Mouse (Mus musculus) gastrocnemius, adult 18-20 months (tissue): ENCODE results near the gene Ube2c. TPM values are rescaled to one million over a fixed set of nuclear protein-coding genes. Genes with fewer than 3 reads are reported as not detected.

Source experiments
- DNase-seq: peaks from one replicate; pipeline ENCODE4 v3.0.0; 2021; ENCODE audit warnings: low spot score
- total RNA-seq, 2 experiments: library from RNA; stranded (reverse); gene quantifications; 2 replicates each; pipeline ENCODE4 v1.2.3; 2021

The Ube2c gene
- total RNA-seq, 2 experiments from 2014 or later: 0.41 to 0.50 TPM

DNA sequence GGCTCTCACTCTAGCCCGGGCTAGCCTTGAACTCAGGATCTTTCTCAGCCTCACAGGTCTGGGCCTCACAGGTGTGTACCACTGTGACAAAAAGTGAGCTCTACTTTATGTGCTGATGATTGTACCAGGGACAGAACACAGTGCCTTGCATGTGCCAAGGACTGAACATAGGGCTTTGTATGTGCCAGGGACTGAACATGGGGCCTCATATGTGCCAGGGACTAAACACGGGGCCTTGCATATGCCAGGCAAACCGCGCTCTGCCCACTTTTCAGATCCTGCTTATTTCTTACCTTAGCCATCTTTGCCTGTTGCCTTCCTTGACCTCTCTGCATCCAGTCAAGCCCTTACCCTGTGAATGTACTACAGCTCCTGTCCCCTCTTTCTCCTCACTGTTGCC lies 7.7 kb upstream of the Ube2c start:
- no peak for DNase-seq

DNA sequence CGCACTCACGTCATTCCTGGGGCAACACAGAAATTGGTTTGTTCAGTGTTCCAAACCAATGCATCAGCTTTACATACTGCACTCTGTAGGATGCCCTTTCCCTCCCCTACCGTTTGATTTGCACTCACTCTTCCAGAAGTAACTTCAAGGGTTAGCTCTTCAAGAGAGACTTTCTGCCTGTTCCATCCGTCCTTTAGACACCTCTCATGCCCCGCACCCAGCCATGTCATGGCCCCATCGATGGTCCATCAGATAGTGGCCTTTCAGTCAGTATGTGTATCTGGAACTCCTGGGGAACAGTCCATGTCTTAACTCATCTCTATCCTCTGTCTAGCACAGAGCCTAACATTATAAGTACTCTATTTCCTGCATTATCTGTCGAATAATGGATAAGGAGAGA lies 7.1 kb upstream of the Ube2c start:
- no peak for DNase-seq

DNA sequence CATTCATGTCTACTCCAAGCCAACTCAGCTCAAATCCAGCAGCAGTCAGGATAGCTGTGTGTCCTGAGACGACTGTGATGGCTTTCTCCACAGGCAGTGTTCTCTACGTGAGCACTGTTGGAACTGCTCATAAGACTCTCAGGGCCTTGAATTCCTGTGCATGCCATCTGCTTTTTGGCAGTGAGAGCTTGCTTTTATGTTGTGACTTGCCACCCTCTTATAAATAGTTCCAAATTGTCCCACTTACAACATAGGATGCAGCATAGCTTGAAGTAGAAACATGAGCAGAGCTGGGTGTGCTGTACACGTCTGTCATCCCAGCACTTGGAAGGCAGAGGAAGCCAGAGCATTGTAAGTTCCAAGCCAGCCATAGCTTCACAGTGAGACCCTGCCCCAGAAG lies 3.9 kb upstream of the Ube2c start:
- DNase-seq: no peak

DNA sequence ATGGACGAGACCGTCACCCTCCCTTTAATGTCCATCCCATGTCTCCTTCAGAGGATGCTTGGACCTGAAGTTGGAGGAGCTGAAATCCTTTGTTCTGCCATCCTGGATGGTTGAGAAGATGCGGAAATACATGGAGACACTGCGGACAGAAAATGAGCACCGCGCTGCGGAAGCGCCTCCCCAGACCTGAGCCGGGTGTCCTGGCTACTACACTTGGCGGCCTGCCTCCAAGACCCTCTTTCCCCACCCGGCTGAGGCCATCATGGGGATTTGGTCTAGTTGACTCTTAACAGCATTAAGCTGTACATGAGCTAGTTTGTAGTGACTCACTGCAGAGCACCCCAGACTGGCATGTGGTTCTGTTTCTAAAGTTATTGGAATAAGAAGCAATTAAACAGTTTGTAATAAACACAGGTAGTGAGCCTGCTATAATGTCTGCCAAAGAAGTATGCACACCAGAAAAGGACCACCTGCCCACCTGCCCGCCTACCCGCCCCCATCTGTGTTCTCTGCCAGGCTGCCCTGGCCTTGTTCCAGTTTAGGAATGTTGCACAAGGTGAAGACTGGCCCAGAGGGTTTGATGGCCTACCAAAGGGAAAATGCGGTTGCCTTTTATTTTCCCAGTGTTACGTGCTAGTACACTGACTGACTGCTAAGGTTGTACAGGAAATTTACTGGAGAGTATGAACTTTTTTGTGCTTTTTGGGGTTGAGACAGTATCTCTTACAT lies 1.7 kb upstream of the Ube2c start:
- DNase-seq: no peak

DNA sequence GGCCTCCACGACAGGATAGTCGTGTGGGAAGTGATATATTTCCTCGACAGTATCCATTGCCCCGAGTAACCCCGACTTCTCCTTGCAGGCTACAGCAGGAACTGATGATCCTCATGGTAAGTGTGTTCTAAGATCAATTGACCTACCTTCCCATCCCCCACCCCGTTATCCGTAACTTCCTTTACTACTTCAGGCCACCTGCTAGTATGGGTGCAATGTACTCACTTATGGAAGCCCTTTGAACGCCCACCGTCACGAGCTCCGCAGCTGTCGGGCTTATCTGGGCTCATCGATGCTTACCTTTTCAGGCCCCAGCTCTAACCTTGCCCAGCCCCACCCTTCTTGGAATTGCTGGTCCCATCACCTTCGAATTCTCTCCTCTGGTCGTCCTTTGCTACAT lies 581 bp downstream of the Ube2c start:
- DNase-seq: no peak

DNA sequence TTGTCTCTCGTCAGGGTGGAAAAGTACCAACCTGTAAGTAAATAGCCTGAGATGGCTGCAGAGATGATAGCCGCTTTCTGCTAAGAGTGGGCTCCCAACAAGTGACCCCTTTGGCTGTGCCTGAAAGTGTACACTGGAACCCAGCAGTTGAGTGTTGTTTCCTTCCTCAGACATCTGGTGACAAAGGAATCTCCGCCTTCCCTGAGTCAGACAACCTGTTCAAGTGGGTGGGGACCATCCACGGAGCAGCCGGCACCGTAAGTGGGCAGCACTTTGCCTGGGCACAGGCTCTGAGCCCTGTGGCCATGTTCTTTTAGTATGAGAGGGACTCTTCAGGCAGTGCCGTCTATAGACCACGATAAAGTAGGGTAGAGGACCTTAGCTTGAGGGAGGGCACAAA lies 1.4 kb downstream of the Ube2c start:
- no peak for DNase-seq

DNA sequence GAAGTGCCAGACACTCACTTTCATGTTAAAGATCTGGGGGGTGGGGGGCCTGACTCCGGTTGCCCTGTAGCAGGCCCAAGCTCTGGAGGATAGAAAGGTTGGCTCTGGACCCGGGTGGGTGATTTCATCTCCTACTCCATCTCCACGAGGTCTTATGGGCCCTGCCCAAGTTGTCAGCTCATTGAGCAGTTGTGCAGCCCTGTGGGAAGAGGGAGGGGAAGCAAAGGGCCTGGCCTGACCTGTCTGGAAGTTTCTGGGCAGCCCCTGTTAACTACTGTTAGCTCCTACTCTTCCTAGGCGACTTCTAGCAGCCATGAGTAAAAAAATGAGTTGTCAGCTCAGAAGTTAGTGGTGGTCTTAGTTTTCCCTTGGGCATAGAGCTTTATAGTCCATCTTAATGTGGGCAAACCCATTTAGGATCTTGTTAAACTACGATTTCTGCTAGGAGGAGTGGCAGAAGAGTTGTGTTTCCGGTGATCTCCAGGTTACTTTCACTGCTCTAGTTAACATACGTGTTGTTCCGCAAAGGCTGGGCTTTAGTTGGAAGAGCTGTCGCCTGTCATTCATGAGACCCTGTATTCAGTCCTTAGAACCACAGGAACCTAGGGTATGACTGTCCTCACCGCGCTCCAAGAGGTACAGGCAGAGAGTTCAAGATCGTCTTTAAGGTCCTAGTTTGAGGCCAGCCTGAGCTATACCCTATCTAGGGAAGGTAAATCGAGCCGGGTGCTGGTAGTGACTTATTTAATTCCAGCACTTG lies 3.7 kb downstream of the Ube2c start:
- no peak for DNase-seq

DNA sequence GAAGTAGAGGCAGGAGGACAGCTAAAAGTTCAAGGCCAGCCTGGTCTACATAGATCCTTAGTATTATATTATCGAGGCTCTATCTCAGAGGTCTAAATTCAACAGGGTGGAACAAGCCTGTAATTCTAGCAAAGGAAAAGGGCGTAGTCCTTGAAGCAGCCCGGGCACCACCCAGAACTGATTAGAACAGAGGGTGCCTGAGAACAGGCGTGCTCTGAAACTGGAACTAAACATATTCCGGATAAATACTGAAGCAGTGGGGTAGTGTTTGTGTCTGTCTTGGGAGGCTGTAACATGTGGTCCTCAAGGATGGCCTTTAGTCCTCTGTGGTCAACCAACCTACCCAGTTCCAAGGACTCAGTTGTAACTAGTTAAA lies 4.3 kb downstream of the Ube2c start:
- DNase-seq: no peak

DNA sequence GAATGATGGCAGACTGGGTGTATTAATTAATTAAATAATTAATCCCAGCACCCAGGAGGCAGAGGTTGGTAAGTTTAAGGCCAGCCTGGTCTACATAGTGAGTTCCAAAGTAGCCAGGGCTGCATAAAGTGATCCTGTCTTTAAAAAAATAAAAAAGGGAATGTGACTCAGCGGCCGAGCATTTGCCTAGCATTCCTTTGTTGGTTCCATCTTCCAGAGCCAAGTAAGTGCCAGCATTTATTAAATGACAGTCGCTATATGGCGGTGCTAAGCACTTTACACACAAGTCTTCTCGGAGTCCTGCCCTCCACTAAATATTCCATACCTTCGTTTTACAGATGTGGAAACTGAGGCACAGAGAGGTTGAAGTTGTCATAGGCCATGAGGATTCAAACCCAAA lies 6.4 kb downstream of the Ube2c start:
- no peak for DNase-seq

DNA sequence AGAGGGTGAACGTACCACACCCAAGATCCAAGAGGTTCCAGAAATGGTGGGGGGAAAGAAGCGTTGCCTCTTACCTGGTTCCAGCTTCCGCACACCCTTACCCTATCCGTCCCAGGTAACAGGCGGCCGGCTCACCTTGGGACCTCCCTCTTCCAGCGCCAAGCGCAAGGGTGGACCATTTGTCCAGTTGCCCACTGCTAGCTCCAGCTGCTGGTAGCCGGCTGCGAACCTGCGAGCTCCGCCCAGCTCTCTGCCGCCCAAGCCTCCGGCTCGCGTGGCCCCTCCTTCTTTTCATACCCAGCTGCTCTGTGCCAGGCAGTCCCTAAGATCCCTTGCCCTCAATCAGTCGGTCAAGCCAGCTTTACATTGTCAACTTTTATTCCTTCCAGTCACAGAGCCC lies 7.1 kb downstream of the Ube2c start:
- DNase-seq: no peak

DNA sequence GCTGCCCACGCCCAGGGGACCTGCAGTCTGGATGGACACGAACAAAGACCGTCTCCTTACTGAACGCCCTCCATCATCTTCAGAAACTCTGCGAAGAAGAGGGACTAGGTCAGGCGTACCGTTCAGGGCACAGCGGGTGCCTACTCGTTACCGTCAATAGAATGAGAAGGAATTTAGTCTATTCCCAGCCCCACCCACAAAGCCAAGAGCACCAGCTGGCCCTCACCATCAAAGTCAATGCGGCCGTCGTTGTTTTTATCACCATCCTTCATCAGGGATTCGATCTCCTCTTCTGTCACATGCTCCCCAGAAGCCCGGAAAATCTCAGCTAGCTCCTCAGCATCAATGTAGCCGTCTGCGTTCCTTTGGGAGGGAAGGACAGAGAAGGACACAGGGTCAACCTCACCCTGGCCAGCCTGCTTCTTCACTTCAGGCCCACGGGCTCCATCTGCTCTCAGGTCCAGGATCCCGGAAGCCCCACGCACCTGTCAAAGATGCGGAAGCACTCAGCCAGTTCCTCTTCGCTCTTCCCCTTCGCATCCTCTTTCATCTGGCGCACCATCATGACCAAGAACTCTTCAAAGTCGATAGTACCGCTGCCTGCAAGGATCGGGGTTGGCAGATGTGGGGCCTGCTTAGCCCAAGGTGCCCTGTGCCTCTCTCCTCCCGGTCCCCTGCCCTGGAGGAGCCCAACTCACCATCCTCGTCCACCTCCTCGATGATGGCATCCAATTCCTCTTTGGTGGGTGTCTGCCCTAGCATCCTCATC lies 7.7 kb downstream of the Ube2c start:
- DNase-seq: no peak

DNA sequence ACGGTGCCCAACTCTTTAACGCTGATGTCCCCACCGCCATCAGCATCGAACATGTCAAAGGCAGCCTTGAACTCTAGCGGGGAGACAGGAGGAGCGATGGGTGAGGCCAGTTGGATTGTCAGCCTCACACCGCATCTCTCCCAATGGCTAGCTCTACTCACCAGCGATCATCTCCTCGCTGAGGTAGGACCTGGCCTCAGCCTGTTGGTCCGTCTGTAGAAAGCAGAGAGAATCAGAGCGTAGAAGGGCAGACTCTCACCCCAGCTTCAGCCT lies 8.3 kb downstream of the Ube2c start:
- no peak for DNase-seq

DNA sequence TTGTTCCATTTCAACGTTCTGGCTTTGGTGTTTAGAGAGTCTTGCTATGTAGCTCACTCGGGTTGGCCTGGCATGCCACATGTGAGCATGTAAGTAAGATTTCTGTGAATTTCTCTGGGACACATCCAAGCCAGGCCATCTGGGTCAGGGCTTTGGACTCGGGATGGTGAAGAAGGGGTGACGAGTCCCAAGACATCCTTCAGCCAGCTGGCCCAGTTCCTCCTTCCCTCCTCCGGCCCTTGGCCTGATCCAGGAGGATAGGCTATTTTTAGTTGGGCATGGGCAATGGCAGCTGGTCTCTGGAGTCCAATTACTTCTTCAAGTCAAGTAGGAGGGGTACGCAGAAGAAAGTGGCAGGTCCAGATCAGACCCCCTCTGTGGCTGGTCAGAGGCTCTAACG lies 9.1 kb downstream of the Ube2c start:
- peak; percentile 84 for DNase-seq

DNA sequence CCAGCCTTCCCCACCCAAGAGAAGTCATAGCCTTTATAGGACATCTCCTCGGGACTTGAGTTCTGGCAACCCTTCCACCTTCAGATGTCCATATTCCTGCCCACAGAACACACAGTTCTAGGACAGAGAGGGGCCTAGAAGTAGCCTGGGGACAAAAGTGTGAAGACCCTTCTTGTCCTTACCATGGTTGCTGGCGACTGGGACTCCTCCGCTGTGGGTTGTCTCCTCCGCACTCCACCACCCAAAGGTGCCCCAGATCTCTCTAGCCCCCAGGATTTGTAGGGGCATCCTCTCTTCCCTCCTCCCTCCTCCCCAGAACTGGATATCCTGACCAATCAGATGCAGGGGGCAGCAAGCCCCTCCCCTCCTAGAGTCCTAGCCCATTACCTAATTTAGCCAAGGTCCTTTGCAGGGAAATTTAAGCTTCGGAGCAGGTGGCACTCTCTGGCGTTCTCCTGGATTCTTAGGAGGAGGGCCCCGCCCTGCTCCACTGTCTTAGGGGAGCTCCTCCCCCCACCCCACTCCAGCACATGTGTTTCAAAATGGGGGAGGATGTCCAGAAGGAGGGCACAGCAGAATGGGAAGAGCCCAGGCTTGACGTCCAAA lies 9.9 kb downstream of the Ube2c start, which contains the start of gene Tnnc2:
TSS of gene Tnnc2 (minus strand) at position 487 of the 606 bp plus-strand sequence.
- peak; percentile 85 for DNase-seq

DNA sequence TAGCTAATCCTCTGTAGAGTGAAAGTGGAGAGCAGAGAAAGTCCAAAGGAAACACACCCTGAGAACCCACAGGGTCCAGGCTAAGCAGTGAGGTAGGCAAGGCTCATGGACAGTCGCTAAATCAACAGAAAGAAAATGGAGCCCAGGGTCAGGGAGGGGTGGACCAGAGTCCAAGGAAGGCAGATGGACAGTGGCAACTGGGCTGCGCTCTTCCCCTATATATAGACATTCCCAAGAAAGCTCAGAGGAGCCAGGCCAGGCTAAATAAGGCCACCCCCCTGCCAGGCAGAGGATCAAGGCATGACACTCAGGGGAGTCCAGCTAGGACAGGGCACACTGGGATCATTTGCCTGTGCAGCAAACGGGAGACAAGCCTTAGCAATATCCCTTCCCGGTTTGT lies 12.2 kb downstream of the Ube2c start:
- DNase-seq: peak; percentile 83

DNA sequence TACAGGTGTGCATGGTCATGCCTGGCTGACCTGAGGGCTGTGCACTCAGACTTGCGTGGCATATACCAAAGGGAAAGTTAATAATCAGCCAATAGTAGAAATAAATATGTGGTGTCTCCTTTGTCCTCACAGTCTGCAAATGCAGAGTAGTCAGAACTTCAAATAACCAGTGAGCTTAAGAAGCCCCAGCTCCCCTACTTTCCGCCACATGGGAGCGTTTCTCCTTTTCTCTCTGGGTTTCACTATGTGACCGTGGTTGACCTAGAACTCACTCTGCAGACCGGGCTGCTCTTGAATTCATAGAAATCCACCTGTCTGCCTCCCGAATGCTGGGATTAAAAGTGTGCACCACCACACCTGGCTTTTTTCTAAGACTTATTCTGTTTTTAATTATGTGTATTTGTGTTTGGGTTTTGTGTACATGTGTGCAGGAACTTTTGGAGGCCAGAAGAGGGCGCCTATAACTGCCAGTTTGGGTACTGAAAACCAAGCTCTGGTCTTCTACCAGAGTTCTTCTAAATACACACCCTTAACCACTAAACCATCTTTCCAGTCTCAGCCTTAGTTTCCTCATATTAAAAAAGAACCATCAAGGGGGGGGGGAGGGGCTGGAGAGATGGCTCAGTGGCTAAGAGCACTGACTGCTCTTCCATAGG lies 14.4 kb downstream of the Ube2c start:
- DNase-seq: no peak

DNA sequence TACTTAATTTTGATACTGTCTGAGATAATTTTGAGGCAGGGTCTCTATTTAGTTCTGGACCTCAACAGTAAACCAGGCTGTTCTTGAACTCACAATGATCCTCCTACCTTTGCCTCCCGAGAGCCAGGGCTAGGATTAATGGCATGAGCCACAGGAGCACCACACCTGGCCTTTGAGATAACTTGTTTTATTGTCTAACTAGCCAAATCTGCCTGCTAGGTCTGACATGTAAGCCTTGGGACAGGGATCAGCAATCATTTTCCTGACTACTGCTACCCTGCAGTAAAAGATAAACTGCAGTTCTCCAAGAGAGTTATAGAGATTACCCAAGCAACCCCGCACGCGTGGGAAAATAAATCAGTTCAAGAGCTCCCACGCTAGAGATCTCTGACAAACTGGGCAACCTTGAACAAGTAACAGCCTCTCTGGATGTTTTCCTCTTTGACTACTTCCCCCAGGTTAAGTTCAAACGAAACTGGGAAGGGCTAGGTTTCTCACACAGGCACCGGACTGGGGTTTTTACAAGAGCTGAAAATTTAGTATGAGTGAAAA lies 15.2 kb downstream of the Ube2c start:
- DNase-seq: no peak

DNA sequence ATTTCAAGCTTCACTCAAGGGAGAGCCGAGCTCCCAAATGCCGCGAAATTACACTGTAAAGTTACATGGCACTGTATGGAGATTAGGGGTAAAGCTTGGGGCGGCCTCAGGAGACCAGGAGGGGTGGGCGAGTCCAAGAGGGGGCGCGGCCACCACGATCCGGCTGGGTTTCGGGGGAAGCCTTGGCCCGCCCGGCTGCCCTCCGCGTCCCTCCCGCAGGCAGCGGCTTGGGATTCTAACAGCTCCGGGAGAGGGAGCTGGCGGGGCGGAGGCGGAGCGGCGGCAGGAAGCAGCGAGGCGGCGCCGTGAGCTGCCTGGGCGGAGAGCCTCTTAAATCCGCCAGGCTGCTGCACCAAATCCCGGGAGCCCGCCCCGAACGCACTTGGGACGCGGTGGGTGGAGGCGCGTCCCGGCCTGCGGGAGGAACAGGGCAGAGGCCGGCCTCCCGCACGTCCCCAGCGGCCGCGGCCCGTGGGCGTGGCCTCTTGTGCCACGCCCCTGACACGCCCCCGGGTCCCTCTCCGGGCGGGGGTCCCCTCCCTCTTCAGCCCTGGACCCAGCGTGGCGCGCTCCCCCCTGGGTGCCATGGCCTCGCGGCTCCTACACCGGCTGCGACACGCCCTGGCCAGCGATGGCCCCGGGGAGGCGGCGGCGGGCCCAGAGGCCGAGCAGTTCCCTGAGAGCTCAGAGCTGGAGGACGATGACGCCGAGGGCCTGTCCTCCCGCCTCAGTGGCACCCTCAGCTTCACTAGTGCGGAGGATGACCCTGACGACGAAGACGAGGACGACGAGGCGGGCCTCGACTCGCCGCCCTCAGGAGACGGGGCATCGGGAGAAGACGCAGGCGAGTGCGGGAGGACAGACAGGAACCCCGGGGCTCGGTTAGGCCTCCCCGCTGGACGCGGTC lies 16.0 kb downstream of the Ube2c start, which contains the start of gene Snx21:
TSS of gene Snx21 (plus strand) at position 343 of the 907 bp plus-strand sequence.
- peak; percentile 94 for DNase-seq

DNA sequence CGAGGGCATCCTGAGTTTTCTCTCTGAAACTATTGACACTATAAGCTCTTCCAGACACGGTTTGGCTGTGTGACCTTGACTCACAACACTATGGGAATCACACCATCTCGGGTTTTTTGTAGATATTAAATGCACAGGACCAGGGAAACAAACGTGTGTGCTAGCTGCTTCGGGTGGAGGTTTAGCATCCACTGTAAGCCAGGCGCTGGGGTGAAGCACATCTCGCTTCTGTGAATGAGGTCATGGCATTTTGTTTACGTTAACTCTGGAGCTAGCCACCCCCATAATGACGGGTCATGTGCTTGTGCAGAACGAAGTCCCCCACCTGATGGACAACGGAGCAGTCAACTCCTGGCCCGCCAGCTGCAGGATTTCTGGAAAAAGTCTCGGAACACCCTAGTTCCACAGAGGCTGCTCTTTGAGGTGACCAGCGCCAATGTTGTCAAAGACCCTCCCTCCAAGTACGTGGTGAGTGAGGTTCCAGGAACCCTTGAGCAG lies 16.7 kb downstream of the Ube2c start:
- DNase-seq: no peak

DNA sequence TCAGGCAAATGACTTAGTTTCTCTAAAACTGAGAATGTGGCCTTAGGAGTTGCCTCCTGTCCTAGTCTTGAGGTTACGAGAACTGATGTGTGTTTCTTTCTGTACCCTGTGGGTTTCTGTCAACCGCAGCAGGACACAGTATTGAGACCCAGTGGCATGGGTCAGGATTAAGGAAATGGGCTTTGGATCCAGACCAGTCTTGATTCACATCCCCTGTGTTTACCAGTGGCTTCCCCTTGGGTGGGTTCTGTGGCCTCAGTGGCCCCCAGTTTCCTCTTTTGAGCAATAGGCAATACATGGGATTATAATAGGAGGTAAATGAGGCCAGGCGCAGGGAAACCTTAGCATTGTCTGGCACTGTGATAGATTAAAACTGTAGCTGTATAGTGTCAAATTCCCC lies 17.3 kb downstream of the Ube2c start:
- DNase-seq: no peak
